Mouse (Mus musculus) kidney, embryonic 15.5 days (tissue): Measurements from ENCODE around the gene Ltv1. TPM values are rescaled to one million over a fixed set of nuclear protein-coding genes. Genes with fewer than 3 reads are reported as not detected.
A peak's percentile ranks its signal among the peaks of the same experiment; 100 is the strongest.

Experiments
- ATAC-seq: fragments of 200-750 bp; cut with Nextera tagmentation; replicated peaks from 2 replicates; pipeline ENCODE4 v1.8.0; 2017; ENCODE audit warnings: moderate TSS enrichment; ENCODE audit not compliant: low FRiP score
- H3K27ac ChIP-seq: fragments of 300-500 bp; sonication (generic); 2 replicates; pipeline ENCODE4 v1.5.1; 2015; ENCODE audit warnings: mild to moderate bottlenecking, inconsistent platforms
- H3K27me3 ChIP-seq: fragments of 300-500 bp; sonication (generic); 2 replicates; pipeline ENCODE4 v1.6.1; 2015; ENCODE audit warnings: inconsistent platforms
- H3K36me3 ChIP-seq: fragments of 300-500 bp; sonication (generic); 2 replicates; pipeline ENCODE4 v1.6.1; 2015; ENCODE audit warnings: inconsistent platforms
- H3K4me1 ChIP-seq: fragments of 300-500 bp; sonication (generic); 2 replicates; pipeline ENCODE4 v1.6.1; 2015; ENCODE audit warnings: inconsistent platforms
- H3K4me2 ChIP-seq: fragments of 300-500 bp; sonication (generic); 2 replicates; pipeline ENCODE4 v1.6.1; 2015; ENCODE audit warnings: moderate library complexity, mild to moderate bottlenecking, inconsistent platforms
- H3K4me3 ChIP-seq: fragments of 300-500 bp; sonication (generic); replicated peaks from 2 replicates; pipeline ENCODE4 v1.5.1; 2015; ENCODE audit warnings: mild to moderate bottlenecking, inconsistent platforms
- H3K9ac ChIP-seq: fragments of 300-500 bp; sonication (generic); 2 replicates; pipeline ENCODE4 v1.6.1; 2015; ENCODE audit warnings: mild to moderate bottlenecking, inconsistent platforms
- H3K9me3 ChIP-seq: fragments of 300-500 bp; sonication (generic); replicated peaks from 2 replicates; pipeline ENCODE4 v1.6.1; 2016; ENCODE audit warnings: inconsistent platforms
- WGBS: fragments of 180-500 bp; shearing (Covaris S2); methylation state at CpG from one replicate; pipeline ENCODE4 v1.1.7; 2015; ENCODE audit warnings: mixed read lengths; 5-methylcytosine and 5-hydroxymethylcytosine counted together
- polyA plus RNA-seq: library from polyadenylated mRNA; unstranded; fragments of >200 nt; fragmentation: Nextera tagmentation; extraction: Ambion mirVana; gene quantifications from 2 replicates; pipeline ENCODE4 v1.2.1, GENCODE M21; 2015

Ltv1 gene
- polyA plus RNA-seq, 1 experiment from 2014 or later, result 63.0 TPM

DNA sequence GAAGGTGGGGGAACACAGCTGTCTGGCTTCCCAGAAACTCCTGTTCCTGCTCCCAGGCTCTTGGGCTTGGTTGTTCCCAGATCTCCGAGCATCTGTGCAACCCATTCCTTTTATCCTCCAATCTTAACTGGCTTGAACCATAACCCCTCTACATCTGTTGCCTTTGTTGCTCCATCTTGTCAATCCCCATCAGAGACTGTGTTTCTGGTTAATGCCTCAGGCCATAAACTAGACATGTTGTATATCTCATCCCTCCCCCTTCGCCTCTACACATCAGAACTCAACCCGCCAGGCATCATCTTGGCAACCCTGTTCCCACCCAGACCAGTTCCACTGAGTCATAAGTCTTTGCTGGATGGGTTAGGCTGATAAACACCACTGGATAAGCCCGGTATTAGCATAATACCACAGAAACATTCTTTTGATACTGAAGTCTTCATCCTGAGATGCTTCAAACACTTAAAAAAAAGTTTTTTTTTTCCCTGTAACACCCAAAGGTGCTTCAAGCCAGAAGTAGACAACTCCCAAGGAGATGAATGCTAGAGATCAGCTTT, 40.1 kb downstream of the Ltv1 start:
- no peaks in the 10 kb centered on the region for H3K9me3 ChIP-seq
- H3K27me3 ChIP-seq, result no peaks in the 10 kb centered on the region
- H3K4me2 ChIP-seq, result no peak overlapping the region
- H3K4me1 ChIP-seq, result no peaks in the 10 kb centered on the region
- H3K9ac ChIP-seq, result no peak overlapping the region
- no peak overlapping the region for H3K4me3 ChIP-seq
- H3K27ac ChIP-seq, result no peak overlapping the region
- WGBS, result 87% methylated on average over 4 of the region's 4 CpGs
- ATAC-seq, result no peak
- no peaks in the 10 kb centered on the region for H3K36me3 ChIP-seq

DNA sequence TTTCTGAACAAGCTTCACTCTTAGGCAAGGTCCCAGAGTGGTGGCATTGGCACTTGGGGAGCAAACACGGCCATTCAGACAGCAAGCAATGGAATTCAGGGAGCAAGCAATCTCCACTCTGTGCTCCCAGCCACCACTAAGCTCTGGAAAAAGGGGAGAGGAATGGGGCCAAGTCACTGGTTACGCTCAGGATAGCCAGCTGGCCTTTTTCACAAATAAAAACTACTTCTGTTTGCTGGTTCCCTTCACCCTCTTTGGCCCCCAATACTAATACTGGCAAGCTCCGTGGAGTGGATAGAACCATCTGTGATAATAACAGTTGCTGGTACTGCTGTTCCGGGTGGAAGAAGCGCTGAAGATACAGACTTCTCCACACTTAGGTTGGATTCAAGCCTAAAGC, 41.6 kb downstream of the Ltv1 start:
- no peaks in the 10 kb centered on the region for H3K4me1 ChIP-seq
- no peak overlapping the region for H3K4me3 ChIP-seq
- no peak overlapping the region for H3K9ac ChIP-seq
- peak overlapping the region; percentile 34; the same call in 1 of the 2 replicates for H3K27ac ChIP-seq
- 69% methylated on average over 5 of the region's 5 CpGs for WGBS
- H3K4me2 ChIP-seq, result no peak overlapping the region
- no peaks in the 10 kb centered on the region for H3K36me3 ChIP-seq
- H3K9me3 ChIP-seq, result no peaks in the 10 kb centered on the region
- no peak for ATAC-seq
- H3K27me3 ChIP-seq, result no peaks in the 10 kb centered on the region

DNA sequence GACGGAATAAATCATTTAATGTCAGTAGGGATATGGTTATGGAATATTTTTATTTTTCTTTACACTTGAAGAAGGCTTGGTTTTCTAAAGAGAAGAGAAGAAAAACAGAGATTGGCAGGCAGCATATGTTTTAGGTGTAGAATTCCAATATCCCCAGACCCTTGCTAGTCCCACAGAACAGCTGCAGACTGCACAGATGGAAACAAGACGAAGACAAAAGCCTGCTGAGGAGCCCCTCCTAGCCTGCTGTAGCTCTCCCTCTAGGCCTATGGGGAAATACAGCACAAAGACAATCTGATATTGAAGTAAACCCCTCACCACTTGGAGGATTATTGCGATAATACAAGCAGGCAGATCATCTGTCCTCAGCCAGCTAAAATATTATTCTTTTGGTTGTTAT, 42.5 kb downstream of the Ltv1 start:
- Histone ChIP-seq H3K36me3 (no peaks in the 10 kb centered on the region), H3K9me3 (no peaks in the 10 kb centered on the region), H3K9ac (no peak overlapping the region), H3K27me3 (no peaks in the 10 kb centered on the region), H3K4me1 (no peaks in the 10 kb centered on the region), H3K4me3 (no peak overlapping the region), H3K27ac (no peak overlapping the region), H3K4me2 (no peak overlapping the region)
- WGBS, result 74% methylated on average over 3 of the region's 3 CpGs
- ATAC-seq, result no peak

DNA sequence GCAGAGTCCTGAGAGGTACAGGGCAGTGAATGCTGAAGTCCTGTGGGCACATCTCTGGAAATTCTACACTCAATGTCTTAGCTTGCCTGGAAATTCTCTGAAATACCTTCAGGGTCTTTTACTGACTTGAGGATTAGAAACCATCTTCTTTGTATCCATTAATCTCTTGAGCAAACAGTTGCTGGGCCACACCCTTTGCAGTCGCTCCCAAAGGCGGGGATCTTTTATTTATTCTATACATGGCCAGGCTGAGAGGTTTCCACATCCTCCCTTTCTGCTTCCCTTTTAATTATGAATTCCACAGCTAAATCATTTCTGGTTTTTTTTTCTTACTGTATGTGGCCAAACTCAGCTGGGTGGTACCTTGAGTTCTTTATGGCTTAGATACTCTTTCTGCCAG, 52.5 kb downstream of the Ltv1 start:
- H3K27me3 ChIP-seq, result no peaks in the 10 kb centered on the region
- H3K9me3 ChIP-seq, result no peaks in the 10 kb centered on the region
- no peak for ATAC-seq
- H3K4me1 ChIP-seq, result no peaks in the 10 kb centered on the region
- H3K9ac ChIP-seq, result no peak overlapping the region
- 65% methylated on average over 2 of the region's 2 CpGs for WGBS
- H3K36me3 ChIP-seq, result no peaks in the 10 kb centered on the region
- no peak overlapping the region for H3K4me3 ChIP-seq
- H3K4me2 ChIP-seq, result no peak overlapping the region
- no peak overlapping the region for H3K27ac ChIP-seq

DNA sequence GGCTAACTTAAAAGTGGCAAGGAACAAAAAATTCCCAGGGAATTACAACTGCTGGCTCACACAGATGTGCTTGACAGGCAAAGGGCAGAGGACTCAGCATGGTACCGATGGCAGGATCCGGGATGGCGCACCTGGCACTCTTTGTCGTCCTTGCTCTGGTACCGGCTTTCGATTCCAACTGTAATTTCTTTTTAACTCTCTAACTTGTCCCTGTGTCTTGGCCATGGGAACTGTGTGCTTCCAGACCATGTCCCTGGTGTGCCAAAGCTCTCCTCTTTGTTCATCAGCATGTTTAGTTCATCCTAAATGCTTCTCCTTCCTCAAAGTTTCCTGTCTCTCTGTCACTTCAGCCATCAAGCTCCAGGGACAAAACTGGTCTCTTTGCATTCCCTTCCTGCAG, 55.1 kb downstream of the Ltv1 start:
- Histone ChIP-seq H3K4me2 (no peak overlapping the region), H3K27ac (no peak overlapping the region), H3K36me3 (no peaks in the 10 kb centered on the region), H3K9ac (no peak overlapping the region), H3K4me1 (no peaks in the 10 kb centered on the region), H3K9me3 (no peaks in the 10 kb centered on the region), H3K4me3 (no peak overlapping the region), H3K27me3 (no peaks in the 10 kb centered on the region)
- ATAC-seq, result no peak
- 94% methylated on average over 6 of the region's 6 CpGs for WGBS

DNA sequence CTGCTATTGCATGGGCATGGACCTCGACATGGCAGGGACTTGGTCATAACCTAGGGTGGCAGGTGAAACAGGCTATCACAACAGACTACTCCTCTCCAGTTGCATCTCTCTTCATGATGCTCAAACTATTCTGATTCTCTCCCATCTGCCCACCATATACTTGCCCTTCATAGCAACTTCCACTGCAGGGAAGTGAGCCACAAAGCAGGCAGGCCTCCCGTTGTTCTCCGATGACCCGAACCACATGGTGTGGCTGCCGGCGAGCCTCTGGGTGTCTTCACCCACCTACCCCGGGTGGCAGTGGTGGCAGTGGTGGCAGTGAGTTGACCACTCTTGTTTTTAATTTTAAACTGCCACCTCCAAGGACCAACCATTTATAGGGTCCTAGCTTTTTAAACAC, 57.2 kb downstream of the Ltv1 start:
- no peaks in the 10 kb centered on the region for H3K27me3 ChIP-seq
- no peak overlapping the region for H3K27ac ChIP-seq
- H3K36me3 ChIP-seq, result no peaks in the 10 kb centered on the region
- no peak overlapping the region for H3K9ac ChIP-seq
- no peaks in the 10 kb centered on the region for H3K4me1 ChIP-seq
- H3K4me2 ChIP-seq, result no peak overlapping the region
- no peak overlapping the region for H3K4me3 ChIP-seq
- no peaks in the 10 kb centered on the region for H3K9me3 ChIP-seq
- 89% methylated on average over 7 of the region's 7 CpGs for WGBS
- no peak for ATAC-seq

DNA sequence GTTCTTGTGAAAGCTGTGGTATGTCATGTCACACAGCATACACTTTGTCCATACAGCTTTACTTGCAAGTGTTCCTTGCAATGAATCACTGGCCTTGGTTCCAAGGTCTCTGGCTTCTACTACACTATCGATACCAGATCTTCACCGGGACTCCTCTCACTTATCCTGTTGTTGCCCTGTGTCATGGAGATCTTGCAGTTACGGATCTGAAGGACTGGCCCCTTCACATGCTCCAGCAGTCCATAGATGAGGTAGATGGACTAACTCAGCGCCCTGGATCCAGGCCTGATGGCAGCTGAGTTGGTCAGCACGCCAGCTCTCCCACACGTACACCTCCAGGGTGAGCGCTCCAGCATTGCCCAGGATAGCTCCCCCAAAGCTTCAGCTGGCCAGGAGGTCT, 57.7 kb downstream of the Ltv1 start:
- no peaks in the 10 kb centered on the region for H3K4me1 ChIP-seq
- 94% methylated on average over 7 of the region's 7 CpGs for WGBS
- no peaks in the 10 kb centered on the region for H3K27me3 ChIP-seq
- no peaks in the 10 kb centered on the region for H3K9me3 ChIP-seq
- no peak overlapping the region for H3K4me3 ChIP-seq
- no peak for ATAC-seq
- no peak overlapping the region for H3K9ac ChIP-seq
- H3K36me3 ChIP-seq, result no peaks in the 10 kb centered on the region
- H3K4me2 ChIP-seq, result no peak overlapping the region
- H3K27ac ChIP-seq, result no peak overlapping the region

DNA sequence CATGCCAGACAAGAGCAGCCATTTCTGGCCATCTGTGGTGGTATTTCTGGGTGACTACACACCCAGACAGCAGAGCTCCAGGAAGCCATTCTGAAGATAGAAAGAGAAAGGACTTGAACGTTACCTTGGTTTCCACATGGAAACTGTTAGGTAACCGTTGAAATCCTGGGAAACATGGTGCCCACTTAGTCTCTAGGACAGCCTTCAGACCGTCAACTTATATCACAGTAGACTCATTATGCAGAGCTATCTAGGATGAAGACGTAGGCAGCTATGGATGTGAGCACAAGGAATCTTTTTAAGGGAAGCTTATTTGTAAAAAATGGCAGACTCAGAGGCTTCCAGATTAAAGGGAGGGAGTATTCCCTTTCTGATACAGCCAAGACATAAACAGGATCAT, 59.1 kb downstream of the Ltv1 start:
- Histone ChIP-seq H3K36me3 (peaks cover 3% of the 10 kb centered on the region), H3K27ac (no peak overlapping the region), H3K4me1 (no peaks in the 10 kb centered on the region), H3K9me3 (no peaks in the 10 kb centered on the region), H3K9ac (no peak overlapping the region), H3K27me3 (no peaks in the 10 kb centered on the region), H3K4me2 (no peak overlapping the region), H3K4me3 (no peak overlapping the region)
- WGBS, result 87% methylated on average over 4 of the region's 4 CpGs
- ATAC-seq, result no peak

Other genes starting within 250 kb of the Ltv1 start
- 1.8 and 2.2 TPM in 2 replicates for gene Stx11, start 228.9 kb downstream of the Ltv1 start, polyA plus RNA-seq
- gene Sf3b5, start 187.8 kb downstream of the Ltv1 start, polyA plus RNA-seq, result 37.1 and 38.1 TPM in 2 replicates
- 99.2 and 114 TPM in 2 replicates for gene Plagl1, start 132.7 kb downstream of the Ltv1 start, polyA plus RNA-seq
- not detected in 2 replicates for gene Zc2hc1b, start 15.1 kb downstream of the Ltv1 start, polyA plus RNA-seq